Mouse (Mus musculus) gastrocnemius, adult 2 months (tissue): ENCODE results near the gene RPS10-NUDT3. TPM values are rescaled to one million over a fixed set of nuclear protein-coding genes. Genes with fewer than 3 reads are reported as not detected.

ENCODE experiments used
- DNase-seq: peaks from one replicate; pipeline ENCODE4 v3.0.0; 2022
- H3K27ac ChIP-seq: fragments of 200-600 bp; 2 replicates; pipeline ENCODE4 v1.8.1; 2022; ENCODE audit warnings: mild to moderate bottlenecking
- H3K4me3 ChIP-seq: fragments of 200-600 bp; 2 replicates; pipeline ENCODE4 v1.8.1; 2022; ENCODE audit warnings: mild to moderate bottlenecking, moderate library complexity
- CTCF ChIP-seq: fragments of 200-600 bp; IDR thresholded peaks from 2 replicates; pipeline ENCODE4 v1.8.1; 2022; ENCODE audit warnings: antibody characterized with exemption, mild to moderate bottlenecking, moderate library complexity
- intact Hi-C: fragments of 180-260 bp; cut with DNase I; formaldehyde crosslinking; loops from one replicate; pipeline ENCODE4 v1.15.1; 2025
- total RNA-seq, 2 experiments: library from RNA; stranded (reverse); gene quantifications; 2 replicates each; pipeline ENCODE4 v1.2.3; 2021

RPS10-NUDT3 gene
- total RNA-seq, 2 experiments from 2014 or later: 1.4 TPM; not detected in 1

DNA sequence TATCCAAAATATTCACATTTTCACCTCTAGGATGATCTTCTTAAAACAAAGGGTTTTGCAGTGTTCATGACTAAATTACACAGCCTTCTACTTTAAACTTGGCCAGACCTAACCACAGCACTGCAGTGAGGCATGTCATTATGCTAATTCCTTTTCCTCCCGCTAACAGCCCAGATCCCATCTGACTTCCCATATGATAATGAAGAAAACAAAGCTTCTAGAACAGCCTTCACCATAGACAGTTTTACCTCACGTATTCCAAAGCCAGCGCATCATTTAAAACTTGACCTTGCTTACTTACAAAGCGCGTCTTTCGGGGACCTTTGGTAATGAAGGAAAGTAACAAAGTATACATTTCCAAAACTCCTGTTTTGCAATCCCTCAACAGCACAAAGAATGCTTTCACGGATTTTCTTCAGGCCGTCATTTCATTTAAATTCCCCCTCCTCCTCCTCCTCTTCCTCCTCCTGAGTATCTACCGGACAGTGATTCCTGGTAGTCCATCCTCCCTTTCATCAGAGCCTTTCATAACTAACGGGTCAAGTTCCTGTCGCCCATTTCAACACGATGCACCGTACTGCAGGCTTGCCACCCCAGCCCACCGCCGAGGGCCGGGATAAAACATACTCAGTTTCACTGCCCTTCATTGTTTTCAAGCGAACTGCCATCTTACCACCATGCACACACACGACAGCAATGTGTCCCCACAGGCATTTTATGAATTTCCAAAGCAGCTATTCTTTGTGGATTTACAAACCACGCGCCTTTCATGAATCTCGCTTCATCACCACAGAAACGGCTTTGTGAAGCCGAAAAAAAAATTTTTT lies 13.1 kb downstream of the RPS10-NUDT3 start:
- TF ChIP-seq CTCF: no peak
- intact Hi-C loops: loop anchor here (2.0 to 10.0 kb wide), 3 partner anchors 19 to 417 kb away; partner anchors contain the start of gene Lemd2
- peak; percentile 51 for DNase-seq

DNA sequence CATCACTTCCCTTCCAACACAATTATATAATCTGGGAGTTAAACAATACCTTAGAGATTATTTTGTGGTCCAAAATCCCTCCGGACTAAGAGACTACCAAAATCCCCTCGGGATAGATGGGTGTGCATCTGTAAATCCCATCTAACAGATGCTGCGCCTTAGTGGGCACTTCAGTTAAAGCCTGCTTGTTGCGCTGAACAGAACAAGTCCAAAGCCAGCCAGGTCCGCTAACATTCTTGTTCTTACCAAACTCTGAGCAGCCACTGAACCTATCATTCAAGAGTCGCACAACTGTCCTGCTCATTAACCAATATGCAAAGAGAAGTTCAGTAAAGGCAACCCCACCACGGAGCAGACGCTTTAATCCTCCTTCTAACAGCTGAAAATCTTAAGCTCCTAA lies 13.9 kb downstream of the RPS10-NUDT3 start:
- TF ChIP-seq CTCF: no peak
- Histone ChIP-seq H3K27ac (peak overlapping the region; percentile 99), H3K4me3 (peak overlapping the region; percentile 96)
- intact Hi-C loops: loop anchor here (5.0 to 10.0 kb wide), 2 partner anchors 34 to 416 kb away; partner anchors contain the start of gene Lemd2
- DNase-seq: no peak

More for the DNA sequence above, 13.1 kb downstream of the RPS10-NUDT3 start:
- H3K4me3 ChIP-seq: peak overlapping the region; percentile 96
- peak overlapping the region; percentile 99 for H3K27ac ChIP-seq

- peak overlapping the region; percentile 86 for H3K27ac ChIP-seq
These were observed 19.6 kb downstream of the RPS10-NUDT3 start for GRCm38 (mm10) chr17:27615388-27615787.

DNA sequence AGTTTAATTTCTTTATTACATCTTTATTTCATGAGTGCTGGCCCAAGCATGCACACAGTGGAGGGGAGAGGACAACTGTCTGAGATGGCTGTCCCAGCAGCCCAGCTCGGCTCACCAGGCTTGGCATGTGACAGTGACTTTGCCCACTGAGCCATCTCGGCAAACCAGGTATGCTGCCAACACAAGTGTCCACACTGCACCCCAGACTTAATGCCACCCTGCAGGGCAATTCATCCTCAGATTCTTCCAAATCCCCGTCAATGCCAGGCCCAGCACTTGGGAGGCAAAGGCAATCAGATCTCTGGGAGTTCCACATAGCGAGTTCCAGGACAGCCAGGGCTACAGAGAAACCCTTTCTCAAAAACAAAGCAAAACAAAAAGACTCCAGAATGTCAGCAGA lies 22.0 kb downstream of the RPS10-NUDT3 start:
- intact Hi-C loops: no loop called here
- Histone ChIP-seq H3K27ac (peak overlapping the region; percentile 86), H3K4me3 (no peak overlapping the region)
- peak; percentile 45 for DNase-seq
- TF ChIP-seq CTCF: no peak

More at GRCm38 (mm10) chr17:27615388-27615787, 19.6 kb downstream of the RPS10-NUDT3 start:
- DNase-seq: peak; percentile 59
- no peak overlapping the region for H3K4me3 ChIP-seq
- no peak for TF ChIP-seq CTCF
- intact Hi-C loops: no loop called here

DNA sequence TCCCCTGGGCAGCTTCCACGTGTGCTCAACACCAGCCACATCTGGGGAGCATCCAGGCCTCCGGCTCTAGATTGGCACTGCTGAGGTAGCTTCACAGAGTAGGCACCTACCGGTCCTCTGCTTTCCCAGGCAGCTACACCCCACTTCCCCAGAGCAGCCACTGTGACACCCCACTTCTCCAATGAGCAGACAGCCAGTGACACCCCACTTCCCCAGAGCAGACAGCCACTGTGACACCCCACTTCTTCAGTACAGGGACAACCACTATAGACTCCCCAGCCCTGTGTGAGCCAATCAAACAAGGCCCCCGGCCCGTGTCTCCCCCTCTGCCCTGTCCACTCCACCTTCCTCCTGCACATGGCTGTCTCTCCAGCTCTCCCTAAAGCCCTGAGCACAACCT lies 23.0 kb downstream of the RPS10-NUDT3 start:
- H3K4me3 ChIP-seq: no peak overlapping the region
- TF ChIP-seq CTCF: no peak
- no peak for DNase-seq
- peak overlapping the region; percentile 86 for H3K27ac ChIP-seq
- intact Hi-C loops: no loop called here

- peak overlapping the region; percentile 86 for H3K27ac ChIP-seq
- no peak overlapping the region for H3K4me3 ChIP-seq
- intact Hi-C loops: no loop called here
- TF ChIP-seq CTCF: no peak
- no peak for DNase-seq
These were observed 23.5 kb downstream of the RPS10-NUDT3 start for GRCm38 (mm10) chr17:27611519-27611884.

GRCm38 (mm10) chr17:27610679-27611518 lies 24.1 kb downstream of the RPS10-NUDT3 start:
- Histone ChIP-seq H3K27ac (peak overlapping the region; percentile 86), H3K4me3 (no peak overlapping the region)
- TF ChIP-seq CTCF: no peak
- DNase-seq: peak; percentile 49
- intact Hi-C loops: no loop called here

DNA sequence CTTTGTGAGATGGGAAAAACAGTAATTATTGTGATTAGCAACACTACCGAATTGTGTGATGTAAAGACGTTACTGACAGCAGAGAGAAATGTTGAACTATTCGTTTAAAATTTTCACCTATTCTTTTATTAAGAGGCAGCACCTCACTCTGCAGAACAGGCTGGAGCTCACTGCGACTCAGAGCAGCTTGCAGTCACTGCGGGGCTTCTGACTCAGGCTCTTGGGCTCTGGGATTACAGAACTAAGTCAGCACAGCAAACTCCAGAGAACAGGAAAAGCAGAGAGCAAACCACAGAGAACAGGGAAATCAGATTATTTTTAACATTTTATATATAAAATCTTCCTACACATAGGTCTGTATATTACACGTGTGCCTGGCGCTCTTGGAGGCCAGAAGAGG lies 25.4 kb downstream of the RPS10-NUDT3 start:
- no peak for DNase-seq
- Histone ChIP-seq H3K27ac (no peak overlapping the region), H3K4me3 (no peak overlapping the region)
- intact Hi-C loops: no loop called here
- no peak for TF ChIP-seq CTCF

DNA sequence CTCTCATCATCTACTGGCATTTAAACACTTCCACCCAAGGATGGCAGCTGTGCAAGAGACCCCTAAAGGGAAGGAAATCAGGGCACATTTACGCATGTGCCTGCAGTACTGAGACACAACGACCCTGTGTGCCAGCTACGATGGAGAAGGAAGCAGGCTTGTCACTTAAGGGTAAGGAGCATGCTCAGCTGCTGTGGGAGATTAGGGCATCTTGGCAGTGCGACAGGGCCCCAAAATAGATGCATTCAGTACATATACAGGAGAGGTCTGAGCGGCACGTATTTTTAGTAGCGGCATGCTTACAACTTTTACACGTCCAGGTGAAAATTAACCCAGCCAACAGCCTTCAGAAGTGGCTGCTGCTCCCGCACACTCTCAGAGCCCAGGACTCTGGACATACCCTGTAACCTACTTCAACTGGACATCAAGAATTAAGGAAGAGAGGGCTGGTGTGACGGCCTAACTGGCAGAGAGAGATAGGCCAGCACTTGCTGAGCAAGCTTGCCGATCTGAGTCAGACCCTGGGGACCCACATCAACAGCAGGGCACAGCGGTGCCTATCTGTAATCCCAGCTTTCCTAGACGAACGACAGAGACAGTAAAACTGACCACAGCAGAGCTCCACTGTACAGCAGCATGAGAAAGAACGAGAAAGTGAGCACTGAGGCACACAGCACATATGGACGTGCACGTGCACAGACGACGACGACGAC lies 31.3 kb downstream of the RPS10-NUDT3 start:
- Histone ChIP-seq H3K27ac (peak overlapping the region; percentile 92), H3K4me3 (peak overlapping the region; percentile 42)
- peak; percentile 90 for DNase-seq
- intact Hi-C loops: loop anchor here (2.0 kb wide), 1 partner anchor 19 kb away; the partner anchor contains the start of gene Nudt3
- TF ChIP-seq CTCF: no peak

DNA sequence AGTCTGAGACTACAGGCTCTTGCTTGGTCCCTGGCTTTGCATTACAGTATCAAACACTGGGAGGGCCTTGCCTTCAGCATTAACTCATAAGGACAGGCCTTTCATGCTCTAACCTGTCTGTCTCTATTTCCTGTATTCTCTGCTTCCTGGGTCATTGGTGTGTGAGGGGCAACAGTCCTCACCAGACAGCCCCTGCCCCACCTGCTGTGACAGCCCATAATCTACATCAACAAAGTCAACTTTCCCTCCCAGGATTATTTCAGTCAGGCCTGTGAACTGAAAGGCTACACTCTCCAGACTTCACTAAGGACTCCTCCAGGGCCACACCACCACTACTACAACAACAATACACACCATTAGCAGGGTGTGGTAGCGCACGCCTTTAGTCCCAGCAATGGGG lies 32.0 kb downstream of the RPS10-NUDT3 start:
- no peak for DNase-seq
- TF ChIP-seq CTCF: no peak
- H3K4me3 ChIP-seq: peak overlapping the region; percentile 42
- intact Hi-C loops: loop anchor here (2.0 kb wide), 1 partner anchor 20 kb away; the partner anchor contains the start of gene Nudt3
- peak overlapping the region; percentile 92 for H3K27ac ChIP-seq

- peak overlapping the region; percentile 92; the same call in 1 of the 2 replicates for H3K27ac ChIP-seq
- H3K4me3 ChIP-seq: no peak overlapping the region
- intact Hi-C loops: no loop called here
- no peak for DNase-seq
- TF ChIP-seq CTCF: no peak
These were observed 34.2 kb downstream of the RPS10-NUDT3 start for GRCm38 (mm10) chr17:27600869-27601268.

DNA sequence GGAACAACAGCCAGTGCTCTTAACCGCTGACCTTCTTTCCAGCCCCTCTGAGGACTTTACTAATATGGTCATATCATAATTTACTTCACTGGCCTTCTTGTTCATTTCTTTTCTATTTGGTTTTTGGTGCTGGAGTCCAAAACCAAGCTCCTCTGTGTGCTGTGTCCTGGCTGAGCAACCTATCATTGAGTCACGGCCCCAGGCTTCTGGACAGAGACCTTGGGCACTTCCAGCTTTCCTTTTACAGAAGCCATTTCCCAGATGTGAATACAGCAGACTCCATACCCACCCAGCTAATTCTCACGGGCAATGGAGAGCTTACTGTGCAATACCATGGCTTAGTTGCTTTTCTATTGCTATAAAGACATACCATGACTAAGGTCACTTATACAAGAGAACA lies 34.7 kb downstream of the RPS10-NUDT3 start:
- TF ChIP-seq CTCF: no peak
- intact Hi-C loops: no loop called here
- no peak for DNase-seq
- Histone ChIP-seq H3K4me3 (no peak overlapping the region), H3K27ac (peak overlapping the region; percentile 92; the same call in 1 of the 2 replicates)
